Mouse (Mus musculus) heart, embryonic 14.5 days (tissue): Measurements from ENCODE around the gene Scpep1. TPM values are rescaled to one million over a fixed set of nuclear protein-coding genes. Genes with fewer than 3 reads are reported as not detected.

Experiments used
- ATAC-seq: fragments of 200-750 bp; cut with Nextera tagmentation; 2 replicates; pipeline ENCODE4 v1.8.0; 2017; ENCODE audit warnings: low read depth, moderate TSS enrichment; ENCODE audit not compliant: insufficient number of reproducible peaks, insufficient read depth, low FRiP score
- H3K27ac ChIP-seq, 2 experiments: fragments of 200-500 bp in 1 of 2; fragments of 300-500 bp in 1 of 2; sonication (generic) in 1 of 2; replicated peaks in 1 of 2; 2 replicates each; pipeline ENCODE4 v1.5.1; 2012 to 2014; ENCODE audit warnings: low read depth in 2 of 2, low read length in 2 of 2, control low read depth in 1 of 2, mild to moderate bottlenecking in 1 of 2, mixed read lengths in 1 of 2; ENCODE audit not compliant: control insufficient read depth in 1 of 2, insufficient read depth in 1 of 2
- H3K27me3 ChIP-seq: fragments of 300-500 bp; sonication (generic); 2 replicates; pipeline ENCODE4 v1.6.1; 2014; ENCODE audit warnings: mild to moderate bottlenecking, low read length, control low read depth; ENCODE audit not compliant: control insufficient read depth, insufficient read depth
- H3K36me3 ChIP-seq: fragments of 300-500 bp; sonication (generic); 2 replicates; pipeline ENCODE4 v1.6.1; 2014; ENCODE audit warnings: mild to moderate bottlenecking, control low read depth, low read length, mixed read lengths; ENCODE audit not compliant: control insufficient read depth, insufficient read depth
- H3K4me1 ChIP-seq, 2 experiments: fragments of 200-500 bp in 1 of 2; fragments of 300-500 bp in 1 of 2; sonication (generic) in 1 of 2; 2 replicates each; pipeline ENCODE4 v1.6.1; 2012 to 2014; ENCODE audit warnings: low read length in 2 of 2, control low read depth in 1 of 2, mixed read lengths in 1 of 2; ENCODE audit not compliant: control insufficient read depth in 2 of 2, insufficient read depth in 2 of 2
- H3K4me2 ChIP-seq: fragments of 300-500 bp; sonication (generic); 2 replicates; pipeline ENCODE4 v1.6.1; 2014; ENCODE audit warnings: mild to moderate bottlenecking, low read length
- H3K4me3 ChIP-seq, 2 experiments: fragments of 200-500 bp in 1 of 2; fragments of 300-500 bp in 1 of 2; sonication (generic) in 1 of 2; 2 replicates each; pipeline ENCODE4 v1.5.1; 2012 to 2014; ENCODE audit warnings: low read length in 2 of 2, mild to moderate bottlenecking in 2 of 2, control low read depth in 1 of 2, low read depth in 1 of 2, moderate library complexity in 1 of 2; ENCODE audit not compliant: control insufficient read depth in 1 of 2, insufficient read depth in 1 of 2
- H3K9ac ChIP-seq: fragments of 300-500 bp; sonication (generic); 2 replicates; pipeline ENCODE4 v1.6.1; 2014; ENCODE audit warnings: mild to moderate bottlenecking, low read length
- H3K9me3 ChIP-seq: fragments of 300-500 bp; sonication (generic); 2 replicates; pipeline ENCODE4 v1.6.1; 2016; ENCODE audit warnings: low read length, control low read depth; ENCODE audit not compliant: control insufficient read depth
- WGBS: fragments of 180-500 bp; shearing (Covaris S2); extraction: QIAGEN DNeasy Blood & Tissue Kit; methylation state at CpG from one replicate; pipeline ENCODE4 v1.1.7; 2014; 5-methylcytosine and 5-hydroxymethylcytosine counted together
- polyA plus RNA-seq: library from polyadenylated mRNA; unstranded; fragments of >200 nt; fragmentation: Nextera tagmentation; extraction: Ambion mirVana; gene quantifications from 2 replicates; pipeline ENCODE4 v1.2.1, GENCODE M21; 2014

The Scpep1 gene
- polyA plus RNA-seq, 1 experiment from 2014 or later: 49.9 TPM

GRCm38 (mm10) chr11:88908557-88909211 lies 46.6 kb downstream of the Scpep1 start:
- Histone ChIP-seq H3K9me3 (no peaks in the 10 kb centered on the region), H3K4me1 (peaks cover 4 to 6% of the 10 kb centered on the region in 2 experiments; a peak in 3 of 4 replicates), H3K27ac (0 out of 4 replicates have a peak overlapping the region, but pooled peaks of 1 of the 2 experiments have one; percentile 82), H3K4me3 (no peak overlapping the region), H3K36me3 (no peaks in the 10 kb centered on the region), H3K9ac (no peak overlapping the region), H3K27me3 (no peaks in the 10 kb centered on the region), H3K4me2 (no peak overlapping the region)
- WGBS: 90% methylated on average over 1 of the region's 1 CpGs
- ATAC-seq: no peak

- Histone ChIP-seq H3K4me1 (peaks cover 6 to 7% of the 10 kb centered on the region in 2 experiments; a peak in 3 of 4 replicates), H3K27ac (no peak overlapping the region), H3K9me3 (no peaks in the 10 kb centered on the region), H3K36me3 (no peaks in the 10 kb centered on the region), H3K4me2 (no peak overlapping the region), H3K9ac (no peak overlapping the region), H3K4me3 (no peak overlapping the region), H3K27me3 (no peaks in the 10 kb centered on the region)
- WGBS: 96% methylated on average over 7 of the region's 7 CpGs
- ATAC-seq: no peak
These were observed 47.4 kb downstream of the Scpep1 start for GRCm38 (mm10) chr11:88907886-88908285.

- Histone ChIP-seq H3K27ac (0 out of 4 replicates have a peak overlapping the region, but pooled peaks of 1 of the 2 experiments have one; percentile 11), H3K27me3 (no peaks in the 10 kb centered on the region), H3K9ac (no peak overlapping the region), H3K4me3 (no peak overlapping the region), H3K36me3 (no peaks in the 10 kb centered on the region), H3K9me3 (no peaks in the 10 kb centered on the region), H3K4me1 (peaks cover 12 to 26% of the 10 kb centered on the region in 2 experiments), H3K4me2 (no peak overlapping the region)
- ATAC-seq: no peak
- 15% methylated on average over 2 of the region's 2 CpGs for WGBS
These were observed 49.6 kb downstream of the Scpep1 start for GRCm38 (mm10) chr11:88905621-88906020.

- Histone ChIP-seq H3K4me3 (no peak overlapping the region), H3K9me3 (no peaks in the 10 kb centered on the region), H3K4me1 (peaks cover 8 to 24% of the 10 kb centered on the region in 2 experiments), H3K4me2 (no peak overlapping the region), H3K36me3 (no peaks in the 10 kb centered on the region), H3K27me3 (no peaks in the 10 kb centered on the region), H3K9ac (no peak overlapping the region), H3K27ac (no peak overlapping the region)
- WGBS: 44% methylated on average over 2 of the region's 2 CpGs
- ATAC-seq: 0 out of 2 replicates have a peak, but pooled peaks have one; percentile 22
These were observed 51.2 kb downstream of the Scpep1 start for GRCm38 (mm10) chr11:88904080-88904479.

GRCm38 (mm10) chr11:88902762-88903161 lies 52.5 kb downstream of the Scpep1 start:
- no peak overlapping the region for H3K4me3 ChIP-seq
- no peaks in the 10 kb centered on the region for H3K27me3 ChIP-seq
- ATAC-seq: no peak
- H3K4me1 ChIP-seq: peaks cover 8 to 24% of the 10 kb centered on the region in 2 experiments
- H3K36me3 ChIP-seq: no peaks in the 10 kb centered on the region
- 62% methylated on average over 6 of the region's 6 CpGs for WGBS
- H3K9me3 ChIP-seq: no peaks in the 10 kb centered on the region
- no peak overlapping the region for H3K4me2 ChIP-seq
- H3K27ac ChIP-seq: no peak overlapping the region
- H3K9ac ChIP-seq: no peak overlapping the region

GRCm38 (mm10) chr11:88901341-88901802 lies 53.9 kb downstream of the Scpep1 start:
- no peak for ATAC-seq
- H3K9me3 ChIP-seq: no peaks in the 10 kb centered on the region
- peak overlapping the region; percentile 54 for H3K9ac ChIP-seq

GRCm38 (mm10) chr11:88899561-88899960 lies 55.7 kb downstream of the Scpep1 start:
- no peak overlapping the region for H3K4me3 ChIP-seq
- ATAC-seq: no peak
- no peak overlapping the region for H3K27ac ChIP-seq
- H3K4me1 ChIP-seq: peaks cover 10 to 20% of the 10 kb centered on the region in 2 experiments
- no peaks in the 10 kb centered on the region for H3K9me3 ChIP-seq
- no peak overlapping the region for H3K9ac ChIP-seq
- no peak overlapping the region for H3K4me2 ChIP-seq
- H3K36me3 ChIP-seq: no peaks in the 10 kb centered on the region
- 95% methylated on average over 6 of the region's 6 CpGs for WGBS
- H3K27me3 ChIP-seq: no peaks in the 10 kb centered on the region

More at GRCm38 (mm10) chr11:88901341-88901802, 53.9 kb downstream of the Scpep1 start:
- 32% methylated on average over 7 of the region's 7 CpGs for WGBS
- H3K36me3 ChIP-seq: no peaks in the 10 kb centered on the region
- peaks cover 10 to 24% of the 10 kb centered on the region in 2 experiments for H3K4me1 ChIP-seq
- peak overlapping the region; percentile 54 for H3K4me2 ChIP-seq
- H3K27me3 ChIP-seq: no peaks in the 10 kb centered on the region
- 0 out of 4 replicates have a peak overlapping the region, but pooled peaks of 1 of the 2 experiments have one; percentile 1 for H3K4me3 ChIP-seq
- peak overlapping the region; percentile 69 to 78 for H3K27ac ChIP-seq
